Mouse (Mus musculus): ENCODE results near the gene Fnbp1. TPM values are rescaled to one million over a fixed set of nuclear protein-coding genes. Genes with fewer than 3 reads are reported as not detected.

Gene Fnbp1
- polyA plus RNA-seq, 1 experiment from 2014 or later: 21.1 TPM

DNA sequence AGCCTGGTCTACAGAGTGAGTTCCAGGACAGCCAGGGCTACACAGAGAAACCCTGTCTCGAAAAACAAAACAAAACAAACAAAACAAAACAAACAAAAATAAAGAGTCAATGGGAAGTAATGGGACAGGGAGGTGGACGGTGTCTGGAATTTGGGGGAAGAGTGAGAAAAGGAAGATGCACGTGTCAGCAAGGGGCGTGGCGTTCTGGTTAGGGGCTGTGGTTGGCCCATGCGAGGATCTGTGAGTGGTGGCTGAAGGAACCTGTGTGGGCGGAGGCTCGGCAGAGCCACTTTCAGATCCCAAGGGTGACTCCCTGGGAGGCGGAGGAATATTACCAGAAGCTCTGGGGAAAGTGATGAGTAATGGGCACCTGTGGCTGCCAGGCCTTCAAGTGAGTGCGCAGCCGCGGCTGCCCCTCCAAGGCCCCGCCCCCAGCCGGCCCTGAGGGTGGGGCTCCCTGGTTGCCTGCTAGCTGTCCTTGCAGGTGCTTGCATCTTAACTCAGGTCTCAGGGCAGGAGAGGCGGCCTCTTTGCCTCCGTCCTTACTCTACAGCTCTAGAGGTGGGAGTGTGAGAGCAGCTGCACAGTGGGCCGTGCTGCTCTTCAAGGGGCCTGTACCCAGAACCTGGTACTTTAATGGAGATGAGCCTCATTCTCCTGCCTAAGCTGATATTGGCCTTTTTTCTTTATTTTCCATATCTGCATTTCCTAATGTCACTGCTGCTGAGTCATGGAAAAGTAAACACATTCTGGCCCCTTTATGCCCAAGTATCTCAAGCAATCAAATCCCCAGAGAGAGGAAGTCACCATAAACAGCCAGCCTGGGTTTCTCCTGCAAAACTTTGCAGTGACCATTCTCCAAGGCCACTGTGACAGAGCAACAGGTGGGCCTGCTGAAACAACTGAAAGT is 156.4 kb downstream of the Fnbp1 start:
- H3K4me1 ChIP-seq (ENCODE audit: insufficient read depth): peaks cover 7% of the 10 kb centered on the region
- no peak overlapping the region for H3K4me3 ChIP-seq (ENCODE audit: low read depth, low read length)
- TF ChIP-seq CTCF (IDR thresholded peaks at IDR 0.05; ENCODE audit: low read depth): no peak
- no peak for ATAC-seq (ENCODE audit: insufficient read depth)
- no peaks in the 10 kb centered on the region for H3K27me3 ChIP-seq (ENCODE audit: insufficient read depth, low read length)
- peak overlapping the region; percentile 32; the same call in 1 of the 2 replicates for H3K4me2 ChIP-seq
- H3K9me3 ChIP-seq (ENCODE audit: low read depth, low read length): no peaks in the 10 kb centered on the region
- H3K36me3 ChIP-seq (ENCODE audit: insufficient read depth): no peaks in the 10 kb centered on the region
- DNase-seq: peak; percentile 63
- no peak overlapping the region for H3K9ac ChIP-seq
- WGBS: 19% methylated on average over 17 of the region's 17 CpGs
- H3K27ac ChIP-seq (ENCODE audit: low read depth): peak overlapping the region; percentile 60; the same call in 1 of the 2 replicates

DNA sequence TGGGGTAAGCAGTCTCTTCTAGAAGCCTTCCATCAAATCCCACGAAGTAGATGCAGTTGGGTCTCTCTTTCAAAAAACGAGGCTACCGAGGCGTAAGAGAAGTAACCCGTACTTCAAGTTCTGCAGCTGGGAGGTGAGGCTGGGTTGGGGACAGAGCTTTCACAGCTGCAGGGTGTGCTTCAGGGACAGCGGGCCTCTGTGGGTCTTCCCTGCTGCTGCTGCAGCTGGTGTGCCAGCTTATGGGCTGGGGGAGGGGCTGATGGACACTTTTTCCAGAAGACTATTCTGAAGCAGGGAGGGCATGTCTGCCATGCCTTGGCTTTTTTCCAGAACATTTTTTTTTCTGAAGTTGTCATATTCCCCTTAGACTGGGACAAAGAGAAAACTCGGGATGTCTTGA is 158.8 kb downstream of the Fnbp1 start:
- ATAC-seq (ENCODE audit: insufficient read depth) (no peak), DNase-seq (peak; percentile 3)
- no peak for TF ChIP-seq CTCF (IDR thresholded peaks at IDR 0.05; ENCODE audit: low read depth)
- H3K9me3 ChIP-seq (ENCODE audit: low read depth, low read length): no peaks in the 10 kb centered on the region
- 33% methylated on average over 7 of the region's 7 CpGs for WGBS
- H3K4me1 ChIP-seq (ENCODE audit: insufficient read depth): peaks cover 7% of the 10 kb centered on the region
- no peak overlapping the region for H3K27ac ChIP-seq (ENCODE audit: low read depth)
- H3K4me3 ChIP-seq (ENCODE audit: low read depth, low read length): peak overlapping the region; percentile 65
- peak overlapping the region; percentile 86 for H3K4me2 ChIP-seq
- no peak overlapping the region for H3K9ac ChIP-seq
- H3K36me3 ChIP-seq (ENCODE audit: insufficient read depth): peaks cover 14% of the 10 kb centered on the region
- no peaks in the 10 kb centered on the region for H3K27me3 ChIP-seq (ENCODE audit: insufficient read depth, low read length)

DNA sequence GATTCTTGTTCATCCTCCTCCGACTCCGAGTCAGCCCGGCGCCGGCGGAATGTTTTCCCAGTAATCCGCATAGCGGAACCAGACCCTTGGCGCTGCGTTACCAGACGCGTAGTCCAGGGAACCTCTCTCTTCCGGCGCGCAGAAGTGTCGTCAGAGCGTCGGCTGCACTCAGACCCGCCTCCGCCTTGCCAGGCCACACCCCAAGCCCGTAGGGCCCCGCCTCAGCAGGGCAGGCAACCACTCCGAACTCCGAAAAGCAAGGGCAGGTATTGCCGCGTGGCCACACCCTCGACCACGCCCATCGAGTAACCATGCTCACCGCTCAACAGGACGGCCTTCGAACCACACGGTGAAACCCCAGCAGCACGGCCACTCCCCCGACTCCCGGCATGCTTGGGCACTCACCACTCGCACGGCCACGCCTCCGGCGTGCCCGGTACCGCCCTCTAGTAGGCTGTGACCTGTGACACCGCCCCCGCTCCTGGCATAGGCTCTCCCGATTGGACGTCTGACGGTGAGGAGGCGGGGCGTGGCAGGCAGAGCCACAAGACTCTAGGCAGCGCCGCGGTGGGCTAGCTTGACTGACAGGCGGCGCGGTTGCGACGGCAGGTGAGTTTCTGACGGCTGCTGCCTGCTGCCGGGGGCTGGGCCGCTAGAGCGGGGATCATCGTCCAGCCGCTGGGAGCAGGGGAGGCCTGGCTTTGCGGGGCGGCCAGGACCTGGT is 159.9 kb downstream of the Fnbp1 start, which contains the start of the genes BC005624 and Usp20:
Gene BC005624 (minus strand): TSS at position 412 of the 724 bp plus-strand sequence.
Gene Usp20 (plus strand): TSS at position 490 of the 724 bp plus-strand sequence.
- Histone ChIP-seq H3K9ac (peak within 1 kb of the TSS; percentile 61), H3K4me2 (peak within 1 kb of the TSS; percentile 86), H3K27ac (ENCODE audit: low read depth) (no peak within 1 kb of the TSS), H3K27me3 (ENCODE audit: insufficient read depth, low read length) (no peaks in the 10 kb centered on the region), H3K4me3 (ENCODE audit: low read depth, low read length) (peak within 1 kb of the TSS; percentile 65), H3K9me3 (ENCODE audit: low read depth, low read length) (no peaks in the 10 kb centered on the region), H3K4me1 (ENCODE audit: insufficient read depth) (peaks cover 7% of the 10 kb centered on the region), H3K36me3 (ENCODE audit: insufficient read depth) (peaks cover 21% of the 10 kb centered on the region)
- ATAC-seq (ENCODE audit: insufficient read depth) (peak; percentile 98), DNase-seq (peak; percentile 100)
- under 1% methylated on average over 66 of the region's 66 CpGs for WGBS
- 0 out of 2 replicates have a peak, but pooled peaks have one; percentile 31 for TF ChIP-seq CTCF (IDR thresholded peaks at IDR 0.05; ENCODE audit: low read depth)

Other genes starting within 250 kb of the Fnbp1 start
- gene Ptges, start 212.1 kb downstream of the Fnbp1 start, polyA plus RNA-seq (2014; fragmentation: Nextera tagmentation; extraction: Ambion mirVana): 17.7 and 18.4 TPM in 2 replicates
- gene Tor1b, start 189.0 kb downstream of the Fnbp1 start, polyA plus RNA-seq (2014; fragmentation: Nextera tagmentation; extraction: Ambion mirVana): 41.0 and 41.8 TPM in 2 replicates
- 66.4 and 71.6 TPM in 2 replicates for gene Tor1a, start 174.1 kb downstream of the Fnbp1 start, polyA plus RNA-seq (2014; fragmentation: Nextera tagmentation; extraction: Ambion mirVana)
- gene BC005624, start 159.8 kb downstream of the Fnbp1 start, polyA plus RNA-seq (2014; fragmentation: Nextera tagmentation; extraction: Ambion mirVana): 50.0 and 51.3 TPM in 2 replicates
- 11.1 and 12.4 TPM in 2 replicates for gene Usp20, start 159.7 kb downstream of the Fnbp1 start, polyA plus RNA-seq (2014; fragmentation: Nextera tagmentation; extraction: Ambion mirVana)
- 23.6 and 24.9 TPM in 2 replicates for gene Gpr107, start 10.3 kb upstream of the Fnbp1 start, polyA plus RNA-seq (2014; fragmentation: Nextera tagmentation; extraction: Ambion mirVana)
- 26.5 and 28.6 TPM in 2 replicates for gene Ncs1, start 103.8 kb upstream of the Fnbp1 start, polyA plus RNA-seq (2014; fragmentation: Nextera tagmentation; extraction: Ambion mirVana)
- 1.1 and 1.3 TPM in 2 replicates for gene Hmcn2, start 172.4 kb upstream of the Fnbp1 start, polyA plus RNA-seq (2014; fragmentation: Nextera tagmentation; extraction: Ambion mirVana)